Mouse (Mus musculus): ENCODE data around the gene Esr1. TPM values are rescaled to one million over a fixed set of nuclear protein-coding genes. Genes with fewer than 3 reads are reported as not detected.

The Esr1 gene
- polyA plus RNA-seq, 1 experiment from 2014 or later: 0.67 TPM

GRCm38 (mm10) chr10:4847523-4847922, 236.1 kb downstream of the Esr1 start:
- WGBS: 76% methylated on average over 2 of the region's 2 CpGs

GRCm38 (mm10) chr10:4849881-4850280, 238.5 kb downstream of the Esr1 start:
- H3K4me2 ChIP-seq (ENCODE audit: low read depth, severe bottlenecking): no peak overlapping the region
- no peaks in the 10 kb centered on the region for H3K36me3 ChIP-seq (ENCODE audit: control insufficient read depth, insufficient read depth, low read length)
- H3K27me3 ChIP-seq (ENCODE audit: control insufficient read depth, insufficient read depth, low read length): no peaks in the 10 kb centered on the region
- no peaks in the 10 kb centered on the region for H3K4me1 ChIP-seq (ENCODE audit: control insufficient read depth, insufficient read depth, low read length)
- ATAC-seq (ENCODE audit: insufficient number of reproducible peaks, low FRiP score, low TSS enrichment, low read depth): no peak
- H3K9ac ChIP-seq (ENCODE audit: low read length): no peak overlapping the region
- H3K9me3 ChIP-seq (ENCODE audit: control insufficient read depth, low read length): no peaks in the 10 kb centered on the region
- no peak overlapping the region for H3K27ac ChIP-seq (replicated peaks; ENCODE audit: low read depth, low read length)
- DNase-seq (ENCODE audit: low spot score): no peak
- H3K4me3 ChIP-seq (ENCODE audit: low read depth, low read length): no peak overlapping the region
- 94% methylated on average over 3 of the region's 3 CpGs for WGBS

More at GRCm38 (mm10) chr10:4847523-4847922, 236.1 kb downstream of the Esr1 start:
- no peaks in the 10 kb centered on the region for H3K4me1 ChIP-seq (ENCODE audit: control insufficient read depth, insufficient read depth, low read length)
- DNase-seq (ENCODE audit: low spot score): no peak
- no peaks in the 10 kb centered on the region for H3K9me3 ChIP-seq (ENCODE audit: control insufficient read depth, low read length)
- H3K4me3 ChIP-seq (ENCODE audit: low read depth, low read length): no peak overlapping the region
- H3K9ac ChIP-seq (ENCODE audit: low read length): no peak overlapping the region
- no peaks in the 10 kb centered on the region for H3K36me3 ChIP-seq (ENCODE audit: control insufficient read depth, insufficient read depth, low read length)
- H3K27me3 ChIP-seq (ENCODE audit: control insufficient read depth, insufficient read depth, low read length): no peaks in the 10 kb centered on the region
- ATAC-seq (ENCODE audit: insufficient number of reproducible peaks, low FRiP score, low TSS enrichment, low read depth): no peak
- H3K4me2 ChIP-seq (ENCODE audit: low read depth, severe bottlenecking): no peak overlapping the region
- no peak overlapping the region for H3K27ac ChIP-seq (replicated peaks; ENCODE audit: low read depth, low read length)

GRCm38 (mm10) chr10:4875076-4875737, 263.8 kb downstream of the Esr1 start:
- WGBS: 87% methylated on average over 8 of the region's 8 CpGs
- Histone ChIP-seq H3K27me3 (ENCODE audit: control insufficient read depth, insufficient read depth, low read length) (no peaks in the 10 kb centered on the region), H3K4me2 (ENCODE audit: low read depth, severe bottlenecking) (no peak overlapping the region), H3K9me3 (ENCODE audit: control insufficient read depth, low read length) (no peaks in the 10 kb centered on the region), H3K9ac (ENCODE audit: low read length) (no peak overlapping the region), H3K36me3 (ENCODE audit: control insufficient read depth, insufficient read depth, low read length) (no peaks in the 10 kb centered on the region), H3K4me3 (ENCODE audit: low read depth, low read length) (no peak overlapping the region), H3K4me1 (ENCODE audit: control insufficient read depth, insufficient read depth, low read length) (no peaks in the 10 kb centered on the region), H3K27ac (replicated peaks; ENCODE audit: low read depth, low read length) (no peak overlapping the region)
- no peak for DNase-seq (ENCODE audit: low spot score)
- no peak for ATAC-seq (ENCODE audit: insufficient number of reproducible peaks, low FRiP score, low TSS enrichment, low read depth)

- H3K4me1 ChIP-seq (ENCODE audit: control insufficient read depth, insufficient read depth, low read length): no peaks in the 10 kb centered on the region
- no peak for DNase-seq (ENCODE audit: low spot score)
- 82% methylated on average over 1 of the region's 1 CpGs for WGBS
Measured at GRCm38 (mm10) chr10:4881391-4881790, 270.0 kb downstream of the Esr1 start.

GRCm38 (mm10) chr10:4885506-4885905, 274.1 kb downstream of the Esr1 start:
- Histone ChIP-seq H3K4me3 (ENCODE audit: low read depth, low read length) (no peak overlapping the region), H3K4me1 (ENCODE audit: control insufficient read depth, insufficient read depth, low read length) (no peaks in the 10 kb centered on the region), H3K9me3 (ENCODE audit: control insufficient read depth, low read length) (no peaks in the 10 kb centered on the region), H3K9ac (ENCODE audit: low read length) (no peak overlapping the region), H3K36me3 (ENCODE audit: control insufficient read depth, insufficient read depth, low read length) (no peaks in the 10 kb centered on the region), H3K27me3 (ENCODE audit: control insufficient read depth, insufficient read depth, low read length) (no peaks in the 10 kb centered on the region), H3K27ac (replicated peaks; ENCODE audit: low read depth, low read length) (no peak overlapping the region), H3K4me2 (ENCODE audit: low read depth, severe bottlenecking) (no peak overlapping the region)
- 75% methylated on average over 3 of the region's 3 CpGs for WGBS
- ATAC-seq (ENCODE audit: insufficient number of reproducible peaks, low FRiP score, low TSS enrichment, low read depth) (no peak), DNase-seq (ENCODE audit: low spot score) (no peak)

More at GRCm38 (mm10) chr10:4881391-4881790, 270.0 kb downstream of the Esr1 start:
- ATAC-seq (ENCODE audit: insufficient number of reproducible peaks, low FRiP score, low TSS enrichment, low read depth): no peak
- H3K27ac ChIP-seq (replicated peaks; ENCODE audit: low read depth, low read length): no peak overlapping the region
- H3K9me3 ChIP-seq (ENCODE audit: control insufficient read depth, low read length): no peaks in the 10 kb centered on the region
- H3K4me2 ChIP-seq (ENCODE audit: low read depth, severe bottlenecking): no peak overlapping the region
- H3K36me3 ChIP-seq (ENCODE audit: control insufficient read depth, insufficient read depth, low read length): no peaks in the 10 kb centered on the region
- no peak overlapping the region for H3K4me3 ChIP-seq (ENCODE audit: low read depth, low read length)
- no peaks in the 10 kb centered on the region for H3K27me3 ChIP-seq (ENCODE audit: control insufficient read depth, insufficient read depth, low read length)
- H3K9ac ChIP-seq (ENCODE audit: low read length): no peak overlapping the region

GRCm38 (mm10) chr10:4885961-4886360, 274.6 kb downstream of the Esr1 start:
- no peaks in the 10 kb centered on the region for H3K4me1 ChIP-seq (ENCODE audit: control insufficient read depth, insufficient read depth, low read length)
- DNase-seq (ENCODE audit: low spot score) (no peak), ATAC-seq (ENCODE audit: insufficient number of reproducible peaks, low FRiP score, low TSS enrichment, low read depth) (no peak)
- no peaks in the 10 kb centered on the region for H3K27me3 ChIP-seq (ENCODE audit: control insufficient read depth, insufficient read depth, low read length)
- H3K4me2 ChIP-seq (ENCODE audit: low read depth, severe bottlenecking): no peak overlapping the region
- no peak overlapping the region for H3K27ac ChIP-seq (replicated peaks; ENCODE audit: low read depth, low read length)
- H3K9me3 ChIP-seq (ENCODE audit: control insufficient read depth, low read length): no peaks in the 10 kb centered on the region
- H3K4me3 ChIP-seq (ENCODE audit: low read depth, low read length): no peak overlapping the region
- H3K36me3 ChIP-seq (ENCODE audit: control insufficient read depth, insufficient read depth, low read length): no peaks in the 10 kb centered on the region
- WGBS: 78% methylated on average over 8 of the region's 8 CpGs
- H3K9ac ChIP-seq (ENCODE audit: low read length): no peak overlapping the region

GRCm38 (mm10) chr10:4893475-4893874, 282.1 kb downstream of the Esr1 start:
- ATAC-seq (ENCODE audit: insufficient number of reproducible peaks, low FRiP score, low TSS enrichment, low read depth) (no peak), DNase-seq (ENCODE audit: low spot score) (no peak)
- H3K4me1 ChIP-seq (ENCODE audit: control insufficient read depth, insufficient read depth, low read length): no peaks in the 10 kb centered on the region
- H3K9ac ChIP-seq (ENCODE audit: low read length): no peak overlapping the region
- H3K27ac ChIP-seq (replicated peaks; ENCODE audit: low read depth, low read length): no peak overlapping the region
- no peaks in the 10 kb centered on the region for H3K27me3 ChIP-seq (ENCODE audit: control insufficient read depth, insufficient read depth, low read length)
- no peaks in the 10 kb centered on the region for H3K36me3 ChIP-seq (ENCODE audit: control insufficient read depth, insufficient read depth, low read length)
- 60% methylated on average over 1 of the region's 1 CpGs for WGBS
- H3K4me3 ChIP-seq (ENCODE audit: low read depth, low read length): no peak overlapping the region
- H3K4me2 ChIP-seq (ENCODE audit: low read depth, severe bottlenecking): no peak overlapping the region
- H3K9me3 ChIP-seq (ENCODE audit: control insufficient read depth, low read length): no peaks in the 10 kb centered on the region

- H3K27me3 ChIP-seq (ENCODE audit: control insufficient read depth, insufficient read depth, low read length): no peaks in the 10 kb centered on the region
- H3K4me1 ChIP-seq (ENCODE audit: control insufficient read depth, insufficient read depth, low read length): no peaks in the 10 kb centered on the region
- no peak overlapping the region for H3K9ac ChIP-seq (ENCODE audit: low read length)
- no peaks in the 10 kb centered on the region for H3K9me3 ChIP-seq (ENCODE audit: control insufficient read depth, low read length)
- no peak overlapping the region for H3K27ac ChIP-seq (replicated peaks; ENCODE audit: low read depth, low read length)
- no peak overlapping the region for H3K4me3 ChIP-seq (ENCODE audit: low read depth, low read length)
- ATAC-seq (ENCODE audit: insufficient number of reproducible peaks, low FRiP score, low TSS enrichment, low read depth): no peak
- DNase-seq (ENCODE audit: low spot score): no peak
- H3K36me3 ChIP-seq (ENCODE audit: control insufficient read depth, insufficient read depth, low read length): no peaks in the 10 kb centered on the region
- H3K4me2 ChIP-seq (ENCODE audit: low read depth, severe bottlenecking): no peak overlapping the region
- 82% methylated on average over 4 of the region's 4 CpGs for whole genome bisulfite sequencing
Measured at GRCm38 (mm10) chr10:4897789-4898188, 286.4 kb downstream of the Esr1 start.

- Histone ChIP-seq H3K9me3 (ENCODE audit: control insufficient read depth, low read length) (no peaks in the 10 kb centered on the region), H3K9ac (ENCODE audit: low read length) (no peak overlapping the region)
- WGBS: 75% methylated on average over 7 of the region's 7 CpGs
Measured at GRCm38 (mm10) chr10:4900324-4900723, 288.9 kb downstream of the Esr1 start.

More at GRCm38 (mm10) chr10:4900324-4900723, 288.9 kb downstream of the Esr1 start:
- no peaks in the 10 kb centered on the region for H3K36me3 ChIP-seq (ENCODE audit: control insufficient read depth, insufficient read depth, low read length)
- ATAC-seq (ENCODE audit: insufficient number of reproducible peaks, low FRiP score, low TSS enrichment, low read depth): no peak
- H3K4me2 ChIP-seq (ENCODE audit: low read depth, severe bottlenecking): no peak overlapping the region
- no peak overlapping the region for H3K4me3 ChIP-seq (ENCODE audit: low read depth, low read length)
- H3K27me3 ChIP-seq (ENCODE audit: control insufficient read depth, insufficient read depth, low read length): no peaks in the 10 kb centered on the region
- no peak for DNase-seq (ENCODE audit: low spot score)
- H3K27ac ChIP-seq (replicated peaks; ENCODE audit: low read depth, low read length): no peak overlapping the region
- H3K4me1 ChIP-seq (ENCODE audit: control insufficient read depth, insufficient read depth, low read length): no peaks in the 10 kb centered on the region

All from limb, embryonic 11.5 days (tissue).